Mouse (Mus musculus) liver, adult 2 months (tissue): Measurements from ENCODE around the gene Glrp1.

Experiments used
- CTCF ChIP-seq: fragments of 200-500 bp; IDR thresholded peaks from 2 replicates; pipeline ENCODE4 v1.5.1; 2011; ENCODE audit warnings: low read depth, low read length, control low read depth
- POLR2A ChIP-seq: fragments of 200-500 bp; IDR thresholded peaks from 2 replicates; pipeline ENCODE4 v1.6.1; 2011; ENCODE audit warnings: low read length, control low read depth; ENCODE audit not compliant: insufficient read depth; ENCODE audit errors: extremely low read depth

GRCm38 (mm10) chr1:88507886-88508285 is 2.0 kb downstream of the Glrp1 start:
- TF ChIP-seq POLR2A: no peak
- TF ChIP-seq CTCF: no peak
